Mouse (Mus musculus) heart, postnatal 0 days (tissue): ENCODE data around the gene Ago4. TPM values are rescaled to one million over a fixed set of nuclear protein-coding genes. Genes with fewer than 3 reads are reported as not detected.

Experiments used
- ATAC-seq: fragments of 200-750 bp; cut with Nextera tagmentation; 2 replicates; pipeline ENCODE4 v1.8.0; 2017; ENCODE audit warnings: low read depth, moderate number of reproducible peaks, moderate library complexity; ENCODE audit not compliant: insufficient read depth
- DNase-seq: peaks from one replicate; pipeline ENCODE4 v3.0.0-alpha.2; 2016; ENCODE audit warnings: low spot score
- H3K27ac ChIP-seq: fragments of 300-500 bp; sonication (generic); 2 replicates; pipeline ENCODE4 v1.5.1; 2014; ENCODE audit warnings: low read depth, mild to moderate bottlenecking
- H3K27me3 ChIP-seq: fragments of 300-500 bp; sonication (generic); 2 replicates; pipeline ENCODE4 v1.6.1; 2014; ENCODE audit warnings: low read length, mixed read lengths; ENCODE audit not compliant: control insufficient read depth, insufficient read depth
- H3K36me3 ChIP-seq: fragments of 300-500 bp; sonication (generic); replicated peaks from 2 replicates; pipeline ENCODE4 v1.6.1; 2014; ENCODE audit warnings: low read length, mixed read lengths; ENCODE audit not compliant: control insufficient read depth, insufficient read depth
- H3K4me1 ChIP-seq: fragments of 300-500 bp; sonication (generic); 2 replicates; pipeline ENCODE4 v1.6.1; 2014; ENCODE audit warnings: antibody characterized with exemption; ENCODE audit not compliant: control insufficient read depth, insufficient read depth
- H3K4me2 ChIP-seq: fragments of 300-500 bp; sonication (generic); 2 replicates; pipeline ENCODE4 v1.6.1; 2014; ENCODE audit warnings: low read depth, mild to moderate bottlenecking, low read length, moderate library complexity
- H3K4me3 ChIP-seq: fragments of 300-500 bp; sonication (generic); 2 replicates; pipeline ENCODE4 v1.5.1; 2014; ENCODE audit warnings: low read depth, low read length
- H3K9ac ChIP-seq: fragments of 300-500 bp; sonication (generic); replicated peaks from 2 replicates; pipeline ENCODE4 v1.6.1; 2014; ENCODE audit warnings: low read depth, low read length, mixed read lengths
- H3K9me3 ChIP-seq: fragments of 300-500 bp; sonication (generic); replicated peaks from 2 replicates; pipeline ENCODE4 v1.6.1; 2016; ENCODE audit warnings: low read length; ENCODE audit not compliant: control insufficient read depth
- CTCF ChIP-seq: IDR thresholded peaks from 2 replicates; pipeline ENCODE4 v1.5.1; 2016; ENCODE audit warnings: antibody characterized with exemption, control low read depth, low read depth
- EP300 ChIP-seq: IDR thresholded peaks from 2 replicates; pipeline ENCODE4 v1.6.1; 2016; ENCODE audit warnings: antibody characterized with exemption, low read depth
- WGBS: fragments of 180-500 bp; shearing (Covaris S2); extraction: QIAGEN DNeasy Blood & Tissue Kit; methylation state at CpG from one replicate; pipeline ENCODE4 v1.1.7; 2014; 5-methylcytosine and 5-hydroxymethylcytosine counted together
- polyA plus RNA-seq: library from polyadenylated mRNA; unstranded; fragments of >200 nt; fragmentation: Nextera tagmentation; extraction: Ambion mirVana; gene quantifications from 2 replicates; pipeline ENCODE4 v1.2.1, GENCODE M21; 2015
- total RNA-seq: library from RNA; depleted of rRNA; stranded (reverse); fragments of >200 nt; gene quantifications from 2 replicates; pipeline ENCODE4 v1.2.3, GENCODE M21; 2014; ENCODE audit warnings: low replicate concordance

Ago4 gene
- total and polyA plus RNA-seq, 2 experiments from 2014 or later = 0.92 to 1.5 TPM

- Histone ChIP-seq H3K4me1 (no peaks in the 10 kb centered on the region), H3K36me3 (no peaks in the 10 kb centered on the region), H3K27ac (no peak overlapping the region), H3K9me3 (no peaks in the 10 kb centered on the region), H3K27me3 (no peaks in the 10 kb centered on the region), H3K4me3 (no peak overlapping the region), H3K9ac (no peak overlapping the region), H3K4me2 (no peak overlapping the region)
- TF ChIP-seq CTCF (no peak), EP300 (no peak)
- DNase-seq (no peak), ATAC-seq (no peak)
- WGBS = 63% methylated on average over 7 of the region's 7 CpGs
Measured at GRCm38 (mm10) chr4:126552136-126552535, 18.9 kb upstream of the Ago4 start.

GRCm38 (mm10) chr4:126546183-126546582 lies 12.9 kb upstream of the Ago4 start:
- TF ChIP-seq CTCF (no peak), EP300 (no peak)
- Histone ChIP-seq H3K27me3 (no peaks in the 10 kb centered on the region), H3K4me3 (no peak overlapping the region), H3K4me2 (no peak overlapping the region), H3K4me1 (no peaks in the 10 kb centered on the region), H3K27ac (no peak overlapping the region), H3K9me3 (no peaks in the 10 kb centered on the region), H3K36me3 (no peaks in the 10 kb centered on the region), H3K9ac (no peak overlapping the region)
- DNase-seq (no peak), ATAC-seq (no peak)
- 81% methylated on average over 2 of the region's 2 CpGs for WGBS

- no peaks in the 10 kb centered on the region for H3K36me3 ChIP-seq
- no peaks in the 10 kb centered on the region for H3K27me3 ChIP-seq
- no peak overlapping the region for H3K4me2 ChIP-seq
- H3K27ac ChIP-seq = no peak overlapping the region
- H3K9me3 ChIP-seq = no peaks in the 10 kb centered on the region
- no peaks in the 10 kb centered on the region for H3K4me1 ChIP-seq
- no peak for DNase-seq
- 51% methylated on average over 6 of the region's 7 CpGs for WGBS
- H3K4me3 ChIP-seq = no peak overlapping the region
- no peak for ATAC-seq
- TF ChIP-seq CTCF (no peak), EP300 (no peak)
- H3K9ac ChIP-seq = no peak overlapping the region
Measured at GRCm38 (mm10) chr4:126545703-126546102, 12.4 kb upstream of the Ago4 start.

GRCm38 (mm10) chr4:126545016-126545415 lies 11.7 kb upstream of the Ago4 start:
- no peak for ATAC-seq
- Histone ChIP-seq H3K4me3 (no peak overlapping the region), H3K4me2 (no peak overlapping the region), H3K9me3 (no peaks in the 10 kb centered on the region), H3K27me3 (no peaks in the 10 kb centered on the region), H3K4me1 (no peaks in the 10 kb centered on the region), H3K9ac (no peak overlapping the region), H3K36me3 (no peaks in the 10 kb centered on the region), H3K27ac (no peak overlapping the region)
- TF ChIP-seq EP300 = no peak
- no peak for TF ChIP-seq CTCF
- 75% methylated on average over 1 of the region's 1 CpGs for WGBS
- DNase-seq = no peak

- 55% methylated on average over 7 of the region's 7 CpGs for WGBS
- Histone ChIP-seq H3K4me2 (no peak overlapping the region), H3K27ac (no peak overlapping the region), H3K4me1 (no peaks in the 10 kb centered on the region), H3K4me3 (no peak overlapping the region), H3K27me3 (no peaks in the 10 kb centered on the region), H3K9me3 (no peaks in the 10 kb centered on the region), H3K9ac (no peak overlapping the region), H3K36me3 (no peaks in the 10 kb centered on the region)
- DNase-seq = no peak
- TF ChIP-seq EP300 (no peak), CTCF (no peak)
- ATAC-seq = no peak
Measured at GRCm38 (mm10) chr4:126542838-126543237, 9.6 kb upstream of the Ago4 start.

GRCm38 (mm10) chr4:126540487-126541071 lies 7.3 kb upstream of the Ago4 start:
- WGBS = 82% methylated on average over 3 of the region's 3 CpGs

More at GRCm38 (mm10) chr4:126540487-126541071, 7.3 kb upstream of the Ago4 start:
- no peak for DNase-seq
- TF ChIP-seq EP300 (no peak), CTCF (no peak)
- Histone ChIP-seq H3K9ac (no peak overlapping the region), H3K4me1 (no peaks in the 10 kb centered on the region), H3K4me3 (no peak overlapping the region), H3K27me3 (no peaks in the 10 kb centered on the region), H3K36me3 (no peaks in the 10 kb centered on the region), H3K27ac (no peak overlapping the region), H3K9me3 (no peaks in the 10 kb centered on the region), H3K4me2 (no peak overlapping the region)
- ATAC-seq = no peak
